In genomic region chr6:52011559-52012408, GRCm38 (mm10) we compare ENCODE assay signal across 8 mouse cellular contexts. TPM values are rescaled to one million over a fixed set of nuclear protein-coding genes. Genes with fewer than 3 reads are reported as not detected.
DNase-seq lines count a peak whose midpoint lies in the region; ATAC-seq and TF ChIP-seq lines count a peak whose summit lies in the region.

No protein-coding gene starts in this region.

- peak overlapping the region; percentile 30; the same call in 1 of the 2 replicates for H3K9ac ChIP-seq in heart, postnatal 0 days (replicated peaks; ENCODE audit: low read depth, low read length)
- peak overlapping the region; percentile 63 for H3K9ac ChIP-seq in liver, postnatal 0 days (replicated peaks)

- peak; percentile 53 for ATAC-seq in heart, postnatal 0 days (ENCODE audit: insufficient read depth, low read depth)
- ATAC-seq in liver, postnatal 0 days: peak; percentile 75

- H3K4me2 ChIP-seq in heart, postnatal 0 days (ENCODE audit: low read depth, low read length): peak overlapping the region; percentile 78
- peak overlapping the region; percentile 88 for H3K4me2 ChIP-seq in liver, postnatal 0 days (ENCODE audit: low read depth, low read length)

- WGBS in heart, postnatal 0 days: 7% methylated on average over 26 of the region's 26 CpGs
- WGBS in liver, postnatal 0 days (ENCODE audit: insufficient replicate concordance): 3% methylated on average over 26 of the region's 26 CpGs
- WGBS in small intestine, adult 2 months: 5% methylated on average over 26 of the region's 26 CpGs

- H3K4me1 ChIP-seq in heart, postnatal 0 days (ENCODE audit: control insufficient read depth, insufficient read depth): peaks cover 5% of the 10 kb centered on the region; the same call in 1 of the 2 replicates
- peaks cover 3% of the 10 kb centered on the region for H3K4me1 ChIP-seq in liver, postnatal 0 days (ENCODE audit: insufficient read depth)
- H3K4me1 ChIP-seq in small intestine, adult 2 months (ENCODE audit: control insufficient read depth, insufficient read depth, insufficient read length, low read length): no peaks in the 10 kb centered on the region

- H3K27me3 ChIP-seq in heart, postnatal 0 days (ENCODE audit: control insufficient read depth, insufficient read depth, low read length): peaks cover 47% of the 10 kb centered on the region
- H3K27me3 ChIP-seq in liver, postnatal 0 days (ENCODE audit: insufficient read depth, low read length): peaks cover 7% of the 10 kb centered on the region
- H3K27me3 ChIP-seq in small intestine, adult 2 months (ENCODE audit: control insufficient read depth, insufficient read depth, low read length): peaks cover 2% of the 10 kb centered on the region; the same call in 1 of the 2 replicates

- TF ChIP-seq CTCF in heart, postnatal 0 days (IDR thresholded peaks at IDR 0.05; ENCODE audit: low read depth): no peak
- no peak for TF ChIP-seq CTCF in liver, postnatal 0 days (IDR thresholded peaks at IDR 0.05; ENCODE audit: low read depth)
- no peak for TF ChIP-seq CTCF in small intestine, adult 2 months (IDR thresholded peaks at IDR 0.05; ENCODE audit: extremely low read depth, insufficient read length, insufficient replicate concordance, low read depth, low read length)

- H3K4me3 ChIP-seq in heart, postnatal 0 days (ENCODE audit: low read depth, low read length): peak overlapping the region; percentile 56
- H3K4me3 ChIP-seq in liver, postnatal 0 days (ENCODE audit: low read depth, low read length): peak overlapping the region; percentile 76
- H3K4me3 ChIP-seq in small intestine, adult 2 months (ENCODE audit: low read depth, low read length): peak overlapping the region; percentile 84

- no peak for TF ChIP-seq EP300 in heart, postnatal 0 days (IDR thresholded peaks at IDR 0.05; ENCODE audit: low read depth)
- TF ChIP-seq EP300 in liver, postnatal 0 days (IDR thresholded peaks at IDR 0.05; ENCODE audit: low read depth): no peak

- H3K27ac ChIP-seq in heart, postnatal 0 days (ENCODE audit: low read depth): no peak overlapping the region
- peak overlapping the region; percentile 90 for H3K27ac ChIP-seq in liver, postnatal 0 days (ENCODE audit: low read depth)
- H3K27ac ChIP-seq in small intestine, adult 2 months (ENCODE audit: insufficient read depth, low read depth, low read length): peak overlapping the region; percentile 73

- H3K36me3 ChIP-seq in heart, postnatal 0 days (replicated peaks; ENCODE audit: control insufficient read depth, insufficient read depth, low read length): no peaks in the 10 kb centered on the region
- no peaks in the 10 kb centered on the region for H3K36me3 ChIP-seq in liver, postnatal 0 days (replicated peaks; ENCODE audit: insufficient read depth, low read length)
- no peaks in the 10 kb centered on the region for H3K36me3 ChIP-seq in small intestine, adult 2 months (ENCODE audit: control insufficient read depth, insufficient read depth, low read length)

- DNase-seq in kidney, postnatal 4 days: peak; percentile 87 to 92
- no peak for DNase-seq in kidney, adult 9 months
- DNase-seq in ZHBTc4 (ENCODE audit: low read depth, low spot score): peak; percentile 92
- no peak for DNase-seq in heart, postnatal 0 days (ENCODE audit: low spot score)
- no peak for DNase-seq in liver, postnatal 0 days
- DNase-seq in Muller cell, postnatal 12 days (ENCODE audit: inconsistent ontology term): no peak
- no peak for DNase-seq in ovary, adult 18-20 months (ENCODE audit: low spot score)

- no peaks in the 10 kb centered on the region for H3K9me3 ChIP-seq in heart, postnatal 0 days (replicated peaks; ENCODE audit: control insufficient read depth, low read length)
- H3K9me3 ChIP-seq in liver, postnatal 0 days (ENCODE audit: low read length): no peaks in the 10 kb centered on the region

- TF ChIP-seq POLR2A in small intestine, adult 2 months (IDR thresholded peaks at IDR 0.05; ENCODE audit: low read depth, low read length): no peak

RNA-seq across cellular contexts. Expression of gene Skap2, which starts 0.6 kb away (rescaled TPM):
- 2.7 and 13.9 TPM in 2 replicates for total RNA-seq in heart, postnatal 0 days (2014; rRNA removed; ENCODE audit: low replicate concordance)
- polyA plus RNA-seq in heart, postnatal 0 days (2015; fragmentation: Nextera tagmentation; extraction: Ambion mirVana): 9.2 and 10.7 TPM in 2 replicates
- polyA plus RNA-seq in liver, postnatal 0 days (2015; fragmentation: Nextera tagmentation; extraction: Ambion mirVana): 25.1 and 25.3 TPM in 2 replicates
- polyA plus RNA-seq in small intestine, adult 2 months (2012; rRNA removed): 2.7 and 6.5 TPM in 2 replicates

Comparison
In these comparisons a context has a peak if more than half of its experiments do, and no peak if none do; other contexts are left out.
1. DNase-seq: peak in kidney, postnatal 4 days (2 of 2) and ZHBTc4 (single experiment); none in kidney, adult 9 months (single experiment), heart, postnatal 0 days (single experiment), liver, postnatal 0 days (single experiment), Muller cell, postnatal 12 days (single experiment) and ovary, adult 18-20 months (single experiment).
2. Peak in every context shown above with its lines, with median percentiles within 50 percentile points of each other: H3K4me3 ChIP-seq.